Mouse (Mus musculus): ENCODE results near the gene Cog4. TPM values are rescaled to one million over a fixed set of nuclear protein-coding genes. Genes with fewer than 3 reads are reported as not detected.
A peak's percentile ranks its signal among the peaks of the same experiment; 100 is the strongest.
"Not testable (repeated sequence)": the region's sequence is repeated elsewhere in the genome, so short reads cannot be mapped to it uniquely, and the experiment has no call there.

Cog4 gene
- polyA plus RNA-seq, 1 experiment from 2014 or later = 75.6 TPM

DNA sequence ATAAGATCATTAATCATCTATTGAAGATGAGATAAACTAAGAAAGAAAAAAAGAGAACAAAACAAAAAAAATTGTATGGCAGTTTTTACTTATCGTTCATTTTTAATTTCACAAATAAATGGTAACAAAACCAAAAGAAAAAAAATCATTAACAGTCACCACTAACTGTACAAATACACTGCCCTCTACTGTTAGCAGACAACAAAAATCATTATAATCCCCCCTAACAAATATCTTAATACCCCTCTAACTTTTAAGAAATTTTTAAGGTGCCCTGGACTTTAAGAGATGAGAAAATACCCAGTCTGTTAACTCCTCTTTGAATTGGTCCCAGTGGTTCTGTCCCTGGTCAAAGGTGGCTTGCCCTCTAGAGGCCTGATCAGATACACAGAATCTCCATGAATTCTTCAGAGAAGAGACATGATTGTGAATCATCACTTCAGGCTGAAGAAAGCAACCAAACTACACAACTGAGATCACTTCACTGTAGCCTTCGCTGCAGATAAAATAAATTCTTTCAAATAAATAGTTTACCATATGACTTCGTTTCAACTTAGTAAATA lies 4.3 kb upstream of the Cog4 start:
- Histone ChIP-seq H3K9ac (replicated peaks; ENCODE audit: low read length) (no peak overlapping the region), H3K4me1 (ENCODE audit: control insufficient read depth, insufficient read depth, low read length) (no peaks in the 10 kb centered on the region; the same call in 1 of the 2 replicates), H3K4me3 (ENCODE audit: low read depth, low read length) (no peak overlapping the region), H3K36me3 (replicated peaks; ENCODE audit: control insufficient read depth, insufficient read depth, low read depth, low read length) (peaks cover 28% of the 10 kb centered on the region), H3K27ac (replicated peaks; ENCODE audit: low read depth, low read length) (no peak overlapping the region), H3K27me3 (ENCODE audit: control insufficient read depth, insufficient read depth, low read length) (no peaks in the 10 kb centered on the region), H3K4me2 (ENCODE audit: low read depth, low read length) (no peak overlapping the region), H3K9me3 (replicated peaks; ENCODE audit: control insufficient read depth, low read length) (no peaks in the 10 kb centered on the region)
- DNase-seq (ENCODE audit: low spot score) = no peak
- 97% methylated on average over 3 of the region's 3 CpGs for WGBS
- ATAC-seq (replicated peaks; ENCODE audit: insufficient number of reproducible peaks, low FRiP score, low TSS enrichment, low read depth) = no peak

DNA sequence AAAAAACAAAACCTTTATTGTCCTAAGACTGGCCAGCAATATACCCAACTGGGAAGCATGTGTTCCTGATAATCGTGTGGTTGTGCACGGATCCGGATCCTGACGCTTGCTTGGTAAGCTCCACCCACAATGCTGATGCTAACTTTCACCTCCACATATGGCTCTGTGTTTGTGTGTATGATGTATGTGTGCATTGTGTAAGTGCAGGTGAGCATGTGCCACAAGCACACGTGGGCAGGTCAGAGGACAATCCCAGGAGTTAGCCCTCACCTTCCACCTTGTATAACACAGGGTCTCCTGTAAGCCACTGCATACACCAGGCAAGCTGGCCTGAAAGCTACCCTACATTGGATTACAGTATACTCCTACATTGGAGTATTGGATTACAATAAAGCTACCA lies 3.2 kb upstream of the Cog4 start:
- Histone ChIP-seq H3K27ac (replicated peaks; ENCODE audit: low read depth, low read length) (no peak overlapping the region), H3K9me3 (replicated peaks; ENCODE audit: control insufficient read depth, low read length) (no peaks in the 10 kb centered on the region), H3K36me3 (replicated peaks; ENCODE audit: control insufficient read depth, insufficient read depth, low read depth, low read length) (peaks cover 23% of the 10 kb centered on the region), H3K4me1 (ENCODE audit: control insufficient read depth, insufficient read depth, low read length) (no peaks in the 10 kb centered on the region; the same call in 1 of the 2 replicates), H3K4me2 (ENCODE audit: low read depth, low read length) (no peak overlapping the region), H3K4me3 (ENCODE audit: low read depth, low read length) (no peak overlapping the region), H3K9ac (replicated peaks; ENCODE audit: low read length) (no peak overlapping the region), H3K27me3 (ENCODE audit: control insufficient read depth, insufficient read depth, low read length) (no peaks in the 10 kb centered on the region)
- WGBS = 82% methylated on average over 5 of the region's 5 CpGs
- no peak for DNase-seq (ENCODE audit: low spot score)
- ATAC-seq (replicated peaks; ENCODE audit: insufficient number of reproducible peaks, low FRiP score, low TSS enrichment, low read depth) = no peak

DNA sequence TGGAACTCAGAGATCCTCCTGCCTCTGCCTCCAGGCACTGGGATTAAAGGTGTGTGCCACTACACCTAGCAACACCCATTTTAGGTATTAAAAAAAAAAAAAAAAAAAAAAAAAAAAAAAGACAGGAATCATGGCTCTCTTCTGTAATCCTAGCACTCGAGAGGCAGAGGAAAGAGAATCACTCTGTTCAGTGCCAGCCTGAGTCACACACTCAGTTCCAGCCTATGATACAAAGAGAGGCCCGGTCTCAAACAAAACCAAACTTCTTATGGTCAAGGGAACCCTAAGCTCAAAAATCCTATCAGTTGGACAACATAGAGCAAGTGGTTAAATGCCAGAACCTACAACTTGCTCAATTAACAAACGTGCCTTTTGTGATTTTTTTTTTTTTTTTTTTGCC lies 1.5 kb upstream of the Cog4 start:
- Histone ChIP-seq H3K9me3 (replicated peaks; ENCODE audit: control insufficient read depth, low read length) (no peaks in the 10 kb centered on the region), H3K4me1 (ENCODE audit: control insufficient read depth, insufficient read depth, low read length) (no peaks in the 10 kb centered on the region; the same call in 1 of the 2 replicates), H3K27me3 (ENCODE audit: control insufficient read depth, insufficient read depth, low read length) (no peaks in the 10 kb centered on the region), H3K4me3 (ENCODE audit: low read depth, low read length) (no peak overlapping the region), H3K27ac (replicated peaks; ENCODE audit: low read depth, low read length) (no peak overlapping the region), H3K9ac (replicated peaks; ENCODE audit: low read length) (no peak overlapping the region), H3K36me3 (replicated peaks; ENCODE audit: control insufficient read depth, insufficient read depth, low read depth, low read length) (peaks cover 19% of the 10 kb centered on the region), H3K4me2 (ENCODE audit: low read depth, low read length) (no peak overlapping the region)
- 84% methylated on average over 3 of the region's 3 CpGs for WGBS
- DNase-seq (ENCODE audit: low spot score) = no peak
- no peak for ATAC-seq (replicated peaks; ENCODE audit: insufficient number of reproducible peaks, low FRiP score, low TSS enrichment, low read depth)

DNA sequence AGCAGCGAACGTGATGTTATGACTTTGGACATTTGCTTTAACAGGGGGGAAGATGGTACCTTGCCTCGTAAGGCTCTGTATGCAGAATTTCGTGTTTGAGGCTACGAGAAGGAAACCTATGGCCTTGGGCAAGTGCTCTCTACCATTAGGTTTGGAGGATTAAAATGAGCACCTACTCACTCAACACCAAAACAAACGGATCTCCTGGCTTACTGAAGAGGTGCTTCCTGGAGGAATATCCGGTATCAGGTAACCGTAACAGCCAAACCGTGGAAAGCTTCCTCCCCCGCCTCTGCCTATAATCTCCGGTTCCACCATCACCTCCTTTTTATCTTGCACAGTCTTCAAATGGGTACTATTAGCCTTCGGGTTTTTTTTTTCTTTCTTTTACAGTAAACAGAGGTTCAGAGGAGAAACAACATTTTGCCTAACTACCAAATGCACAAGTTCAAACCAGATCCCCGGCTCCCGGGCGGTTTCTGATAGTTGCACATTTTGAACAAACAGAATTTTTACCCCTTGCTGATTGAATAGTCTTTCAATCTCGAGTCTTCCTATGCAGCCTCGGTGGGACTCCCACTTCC lies 487 bp upstream of the Cog4 start:
- Histone ChIP-seq H3K9me3 (replicated peaks; ENCODE audit: control insufficient read depth, low read length) (no peaks in the 10 kb centered on the region), H3K4me3 (ENCODE audit: low read depth, low read length) (peak overlapping the region; percentile 94), H3K4me1 (ENCODE audit: control insufficient read depth, insufficient read depth, low read length) (no peaks in the 10 kb centered on the region; the same call in 1 of the 2 replicates), H3K27ac (replicated peaks; ENCODE audit: low read depth, low read length) (peak overlapping the region; percentile 83), H3K27me3 (ENCODE audit: control insufficient read depth, insufficient read depth, low read length) (no peaks in the 10 kb centered on the region), H3K9ac (replicated peaks; ENCODE audit: low read length) (peak overlapping the region; percentile 97), H3K36me3 (replicated peaks; ENCODE audit: control insufficient read depth, insufficient read depth, low read depth, low read length) (peaks cover 20% of the 10 kb centered on the region), H3K4me2 (ENCODE audit: low read depth, low read length) (peak overlapping the region; percentile 58)
- DNase-seq (ENCODE audit: low spot score) (peak; percentile 44), ATAC-seq (replicated peaks; ENCODE audit: insufficient number of reproducible peaks, low FRiP score, low TSS enrichment, low read depth) (no peak)
- 9% methylated on average over 17 of the region's 17 CpGs for WGBS

DNA sequence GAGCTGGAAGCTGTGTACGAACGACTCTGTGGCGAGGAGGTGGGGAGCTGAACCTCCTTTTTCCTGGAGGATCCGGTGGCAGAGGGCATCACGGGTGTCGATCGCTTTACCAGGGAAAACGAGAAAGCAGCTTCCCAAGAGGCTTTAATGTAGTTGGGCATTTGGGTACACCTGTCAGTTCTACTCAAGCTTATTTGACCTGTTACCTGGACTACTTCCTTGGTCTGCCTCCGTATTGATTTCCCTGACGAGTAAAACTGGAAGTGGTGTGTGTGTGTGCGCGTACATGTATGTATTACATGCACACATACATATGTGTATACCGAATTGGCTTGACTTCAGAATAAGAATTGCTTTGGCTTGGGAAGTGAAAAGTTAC lies 760 bp downstream of the Cog4 start:
- Histone ChIP-seq H3K4me1 (ENCODE audit: control insufficient read depth, insufficient read depth, low read length) (no peaks in the 10 kb centered on the region; the same call in 1 of the 2 replicates), H3K27ac (replicated peaks; ENCODE audit: low read depth, low read length) (no peak overlapping the region), H3K36me3 (replicated peaks; ENCODE audit: control insufficient read depth, insufficient read depth, low read depth, low read length) (peaks cover 17% of the 10 kb centered on the region), H3K27me3 (ENCODE audit: control insufficient read depth, insufficient read depth, low read length) (no peaks in the 10 kb centered on the region), H3K9me3 (replicated peaks; ENCODE audit: control insufficient read depth, low read length) (no peaks in the 10 kb centered on the region), H3K4me3 (ENCODE audit: low read depth, low read length) (peak overlapping the region; percentile 94), H3K9ac (replicated peaks; ENCODE audit: low read length) (peak overlapping the region; percentile 41), H3K4me2 (ENCODE audit: low read depth, low read length) (peak overlapping the region; percentile 46)
- 1% methylated on average over 13 of the region's 13 CpGs for WGBS
- ATAC-seq (replicated peaks; ENCODE audit: insufficient number of reproducible peaks, low FRiP score, low TSS enrichment, low read depth) = no peak; the same call in 1 of the 2 replicates
- DNase-seq (ENCODE audit: low spot score) = no peak

DNA sequence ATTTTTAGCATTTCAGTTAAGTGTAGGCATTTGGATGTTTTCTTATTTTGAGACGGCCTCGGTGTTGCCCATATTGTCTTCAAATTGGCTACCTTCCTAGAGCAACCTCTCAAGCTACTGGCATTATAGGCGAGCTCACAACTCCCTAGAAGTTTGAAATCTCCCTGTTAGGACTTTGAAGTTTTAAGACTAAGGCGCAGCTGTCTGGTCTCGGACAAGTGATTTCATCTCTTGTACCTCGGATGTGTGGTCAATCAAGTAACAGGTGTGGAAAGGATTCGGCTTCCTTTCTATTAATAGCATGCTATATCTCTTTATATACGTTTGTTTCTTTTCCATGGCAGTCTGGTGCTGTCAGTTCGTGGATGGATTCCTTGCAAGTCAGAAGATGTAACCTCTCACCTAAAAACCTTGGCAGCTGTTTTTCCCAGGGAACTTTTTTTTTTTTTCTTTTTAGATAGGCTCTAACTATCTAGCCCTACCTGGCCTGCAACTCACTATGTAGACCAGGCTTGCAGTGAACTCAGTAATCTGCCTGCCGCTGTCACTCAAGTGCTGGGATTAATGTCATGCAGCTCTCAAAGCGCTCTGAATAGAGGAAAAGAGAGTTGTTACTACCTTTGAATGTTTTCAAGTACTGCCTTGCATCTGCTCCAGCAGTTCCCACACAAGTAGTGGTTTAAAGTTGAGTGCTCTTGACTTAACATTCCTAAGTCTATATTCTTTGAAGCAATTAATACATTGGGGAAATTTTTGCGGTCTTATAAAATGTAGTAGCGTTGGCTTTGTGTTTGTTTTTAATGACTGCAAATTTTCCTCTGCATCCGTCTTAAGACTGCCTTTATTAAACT lies 1.5 kb downstream of the Cog4 start:
- Histone ChIP-seq H3K9me3 (replicated peaks; ENCODE audit: control insufficient read depth, low read length) (no peaks in the 10 kb centered on the region), H3K27me3 (ENCODE audit: control insufficient read depth, insufficient read depth, low read length) (no peaks in the 10 kb centered on the region), H3K27ac (replicated peaks; ENCODE audit: low read depth, low read length) (no peak overlapping the region), H3K36me3 (replicated peaks; ENCODE audit: control insufficient read depth, insufficient read depth, low read depth, low read length) (peaks cover 16% of the 10 kb centered on the region), H3K4me2 (ENCODE audit: low read depth, low read length) (peak overlapping the region; percentile 46), H3K4me3 (ENCODE audit: low read depth, low read length) (peak overlapping the region; percentile 94), H3K9ac (replicated peaks; ENCODE audit: low read length) (peak overlapping the region; percentile 41; the same call in 1 of the 2 replicates), H3K4me1 (ENCODE audit: control insufficient read depth, insufficient read depth, low read length) (no peaks in the 10 kb centered on the region; the same call in 1 of the 2 replicates)
- DNase-seq (ENCODE audit: low spot score) = no peak
- ATAC-seq (replicated peaks; ENCODE audit: insufficient number of reproducible peaks, low FRiP score, low TSS enrichment, low read depth) = no peak
- WGBS = 64% methylated on average over 14 of the region's 14 CpGs

DNA sequence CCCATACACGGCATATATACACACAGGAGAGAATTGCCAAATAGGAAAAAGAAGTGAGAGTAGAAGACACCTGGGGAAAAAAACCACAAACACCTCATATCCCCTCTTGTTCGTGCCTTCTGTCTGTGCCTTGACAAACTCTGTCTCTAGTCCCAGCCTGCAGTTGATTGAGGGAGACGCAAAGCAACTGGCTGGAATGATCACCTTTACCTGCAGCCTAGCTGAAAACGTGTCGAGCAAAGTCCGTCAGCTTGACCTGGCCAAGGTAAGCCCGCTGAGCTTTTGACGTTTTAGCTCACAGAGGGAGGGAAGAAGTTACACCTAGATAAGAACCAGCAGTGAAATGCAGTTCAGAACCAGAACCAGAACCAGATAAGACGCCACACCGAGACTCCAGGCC lies 4.8 kb downstream of the Cog4 start:
- DNase-seq (ENCODE audit: low spot score) (no peak), ATAC-seq (replicated peaks; ENCODE audit: insufficient number of reproducible peaks, low FRiP score, low TSS enrichment, low read depth) (no peak)
- Histone ChIP-seq H3K9me3 (replicated peaks; ENCODE audit: control insufficient read depth, low read length) (no peaks in the 10 kb centered on the region), H3K4me3 (ENCODE audit: low read depth, low read length) (no peak overlapping the region), H3K4me1 (ENCODE audit: control insufficient read depth, insufficient read depth, low read length) (no peaks in the 10 kb centered on the region), H3K4me2 (ENCODE audit: low read depth, low read length) (no peak overlapping the region), H3K9ac (replicated peaks; ENCODE audit: low read length) (no peak overlapping the region), H3K36me3 (replicated peaks; ENCODE audit: control insufficient read depth, insufficient read depth, low read depth, low read length) (peaks cover 15% of the 10 kb centered on the region), H3K27me3 (ENCODE audit: control insufficient read depth, insufficient read depth, low read length) (no peaks in the 10 kb centered on the region), H3K27ac (replicated peaks; ENCODE audit: low read depth, low read length) (no peak overlapping the region)
- WGBS = 94% methylated on average over 10 of the region's 10 CpGs

DNA sequence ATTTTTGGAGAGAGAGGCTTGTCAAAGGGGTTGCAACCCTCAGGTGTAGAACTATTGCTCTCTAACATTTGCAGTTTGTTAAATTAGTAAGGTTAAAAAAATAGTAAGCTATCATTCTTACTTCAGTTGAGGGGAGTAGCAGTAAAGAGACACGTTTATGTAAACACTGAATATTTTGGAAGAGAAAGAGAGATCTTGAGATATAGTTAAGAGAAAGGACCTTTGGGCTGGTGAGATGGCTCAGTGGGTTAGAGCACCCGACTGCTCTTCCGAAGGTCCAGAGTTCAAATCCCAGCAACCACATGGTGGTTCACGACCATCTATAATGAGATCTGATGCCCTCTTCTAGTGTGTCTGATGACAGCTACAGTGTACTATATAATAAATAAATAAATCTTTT lies 9.7 kb downstream of the Cog4 start:
- not testable (repeated sequence) for DNase-seq (ENCODE audit: low spot score); H3K4me3 ChIP-seq (ENCODE audit: low read depth, low read length); H3K9me3 ChIP-seq (replicated peaks; ENCODE audit: control insufficient read depth, low read length); ATAC-seq (replicated peaks; ENCODE audit: insufficient number of reproducible peaks, low FRiP score, low TSS enrichment, low read depth); H3K4me2 ChIP-seq (ENCODE audit: low read depth, low read length); H3K27me3 ChIP-seq (ENCODE audit: control insufficient read depth, insufficient read depth, low read length); H3K9ac ChIP-seq (replicated peaks; ENCODE audit: low read length); H3K27ac ChIP-seq (replicated peaks; ENCODE audit: low read depth, low read length); H3K4me1 ChIP-seq (ENCODE audit: control insufficient read depth, insufficient read depth, low read length)
- peaks cover 12% of the 10 kb centered on the region for H3K36me3 ChIP-seq (replicated peaks; ENCODE audit: control insufficient read depth, insufficient read depth, low read depth, low read length)
- WGBS = 89% methylated on average over 3 of the region's 4 CpGs

All from embryonic facial prominence, embryonic 11.5 days (tissue).